Mouse (Mus musculus): ENCODE results near the gene Slc6a16.

GRCm38 (mm10) chr7:45193406-45193805, 47.5 kb upstream of the Slc6a16 start:
- TF ChIP-seq CTCF (IDR thresholded peaks at IDR 0.05; ENCODE audit: control insufficient read depth, insufficient read depth, insufficient read length) (no peak), MAX (IDR thresholded peaks at IDR 0.05) (no peak), USF1 (IDR thresholded peaks at IDR 0.05; ENCODE audit: low read depth) (no peak), MYOD1 (IDR thresholded peaks at IDR 0.05; ENCODE audit: control insufficient read depth, insufficient read length, low read depth) (no peak)
